Mouse (Mus musculus) brain, embryonic 14.5 days (tissue): ENCODE data around the gene Adam22.

Experiments used
- CTCF ChIP-seq: fragments of 200-500 bp; IDR thresholded peaks from 2 replicates; pipeline ENCODE4 v1.5.1; 2012; ENCODE audit warnings: inconsistent platforms, mild to moderate bottlenecking, moderate library complexity, borderline replicate concordance; ENCODE audit not compliant: insufficient read depth, insufficient read length; ENCODE audit errors: extremely low read depth
- POLR2A ChIP-seq: fragments of 200-500 bp; IDR thresholded peaks from 2 replicates; pipeline ENCODE4 v1.6.1; 2012; ENCODE audit warnings: mild to moderate bottlenecking, inconsistent platforms, borderline replicate concordance; ENCODE audit not compliant: poor library complexity, insufficient read depth, insufficient read length, severe bottlenecking; ENCODE audit errors: extremely low read depth

- TF ChIP-seq CTCF (no peak), POLR2A (no peak)
Observed at GRCm38 (mm10) chr5:8062469-8062868, 305.5 kb downstream of the Adam22 start.
